Mouse (Mus musculus) neutrophil, adult 83 days (primary cell): Measurements from ENCODE around the gene Gm7145. TPM values are rescaled to one million over a fixed set of nuclear protein-coding genes. Genes with fewer than 3 reads are reported as not detected.

Experiments
- total RNA-seq, 2 experiments: library from RNA; stranded (reverse); gene quantifications; one replicate each; pipeline ENCODE4 v1.2.4; 2023

The Gm7145 gene
- total RNA-seq = not detected

DNA sequence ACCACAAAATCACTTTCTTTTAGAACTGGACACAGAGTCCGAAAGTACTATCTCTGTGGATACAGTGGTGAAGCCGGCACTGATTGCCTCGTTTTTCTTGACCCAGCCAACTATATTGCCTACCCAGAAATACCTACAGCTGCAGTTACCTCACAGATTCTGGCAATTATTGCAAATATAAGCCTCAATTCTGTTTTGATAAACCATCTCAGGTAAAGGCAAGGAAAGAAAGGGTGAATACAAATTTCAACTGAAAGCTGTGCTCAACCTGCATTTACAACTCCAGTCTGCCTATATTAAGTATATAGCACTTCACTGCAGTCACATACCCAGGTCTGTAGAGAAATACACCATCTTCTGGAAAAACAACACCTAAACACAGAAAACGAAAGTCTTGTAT is at the start of gene Gm7145:
Gene Gm7145 (plus strand): TSS at position 301 of the 400 bp plus-strand sequence.

GRCm38 (mm10) chr1:117927715-117928114 is 38.0 kb upstream of the Gm7145 start, which contains the start of gene Gm28168:
Gm28168 (plus strand) TSS chr1:117928015.

Other genes with a start within 250 kb of the Gm7145 start
- not detected for gene B020011L13Rik, start 184.8 kb upstream of the Gm7145 start, total RNA-seq
- gene Gm28360, start 135.9 kb upstream of the Gm7145 start, total RNA-seq = not detected
- not detected for gene Gm28168, start 37.9 kb upstream of the Gm7145 start, total RNA-seq
- gene Gm29106, start 210.6 kb downstream of the Gm7145 start, total RNA-seq = not detected